In the genomic region with DNA sequence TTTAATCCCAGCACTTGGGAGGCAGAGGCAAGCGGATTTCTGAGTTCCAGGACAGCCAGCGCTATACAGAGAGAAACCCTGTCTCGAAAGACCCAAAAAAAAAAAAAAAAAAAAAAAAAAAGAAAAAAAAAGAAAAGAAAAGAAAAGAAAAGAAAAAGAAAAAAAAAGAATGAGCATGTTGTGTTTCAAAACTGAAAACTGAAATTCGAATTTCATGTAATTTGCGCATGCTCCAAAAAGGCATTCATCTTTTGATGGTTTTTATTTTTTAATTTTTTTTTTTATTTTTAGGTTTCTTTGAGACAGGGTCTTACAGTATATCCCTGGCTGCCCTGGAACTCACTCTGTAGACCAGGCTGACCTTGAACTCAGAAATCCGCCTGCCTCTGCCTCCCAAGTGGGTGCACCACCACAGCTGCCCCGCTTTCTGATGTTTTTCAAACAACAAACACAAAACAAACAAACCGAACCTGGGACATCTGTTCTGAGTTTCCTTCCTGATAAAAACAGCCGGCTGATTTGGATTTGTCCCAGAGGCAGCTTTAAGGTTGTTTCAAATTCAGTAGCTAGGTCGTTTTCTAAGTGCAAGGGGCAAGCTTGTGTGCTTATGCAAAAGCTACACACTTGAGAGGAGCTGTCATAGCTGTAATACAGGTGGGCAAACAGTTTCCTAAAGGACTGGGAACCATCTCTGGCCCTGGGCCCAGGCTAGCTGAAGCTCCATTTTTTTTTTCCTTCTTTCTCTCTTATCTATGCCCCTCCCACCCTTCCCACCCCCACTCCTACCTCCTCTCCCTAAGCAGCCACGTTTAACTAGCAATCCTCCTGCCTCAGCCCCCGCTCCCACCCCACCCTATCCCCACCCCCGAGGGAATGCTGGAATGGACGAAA, we compare ENCODE assay signal across 8 mouse cellular contexts. TPM values are rescaled to one million over a fixed set of nuclear protein-coding genes. Genes with fewer than 3 reads are reported as not detected.
DNase-seq lines count a peak whose midpoint lies in the region; ATAC-seq and TF ChIP-seq lines count a peak whose summit lies in the region.

No protein-coding gene starts in this region.

- H3K79me2 ChIP-seq in myocyte (ENCODE audit: control insufficient read depth, insufficient read depth): peaks cover 41% of the 10 kb centered on the region

- no peak overlapping the region for H3K27ac ChIP-seq in brown adipose tissue, adult 24 weeks (replicated peaks; ENCODE audit: low read depth, low read length)
- H3K27ac ChIP-seq in forebrain, embryonic 14.5 days (ENCODE audit: low read depth, low read length): peak overlapping the region; percentile 72; the same call in 1 of the 2 replicates
- peak overlapping the region; percentile 71; the same call in 1 of the 2 replicates for H3K27ac ChIP-seq in limb, embryonic 14.5 days (replicated peaks; ENCODE audit: low read depth, low read length)

- H3K9ac ChIP-seq in forebrain, embryonic 14.5 days (ENCODE audit: low read length): peak overlapping the region; percentile 90
- peak overlapping the region; percentile 93 for H3K9ac ChIP-seq in limb, embryonic 14.5 days (ENCODE audit: low read depth, low read length, severe bottlenecking)

- H3K9me3 ChIP-seq in forebrain, embryonic 14.5 days (replicated peaks; ENCODE audit: control insufficient read depth, low read length): no peaks in the 10 kb centered on the region
- H3K9me3 ChIP-seq in limb, embryonic 14.5 days (ENCODE audit: control insufficient read depth, low read length): no peaks in the 10 kb centered on the region

- 53% methylated on average over 14 of the region's 14 CpGs for WGBS in forebrain, embryonic 14.5 days
- 50% methylated on average over 14 of the region's 14 CpGs for WGBS in limb, embryonic 14.5 days

- intact Hi-C loops in gastrocnemius, postnatal 36 days (cut with DNase I): no loop called here

- H3K27me3 ChIP-seq in forebrain, embryonic 14.5 days (replicated peaks; ENCODE audit: control insufficient read depth, insufficient read depth, low read length): no peaks in the 10 kb centered on the region
- no peaks in the 10 kb centered on the region for H3K27me3 ChIP-seq in limb, embryonic 14.5 days (ENCODE audit: control insufficient read depth, insufficient read depth, low read length)
- H3K27me3 ChIP-seq in myocyte (ENCODE audit: control insufficient read depth, insufficient read depth, insufficient read length): no peaks in the 10 kb centered on the region

- DNase-seq in layer of hippocampus, adult 11-12 months (ENCODE audit: low spot score): peak; percentile 9
- DNase-seq in layer of hippocampus, adult 9-10 months (ENCODE audit: low spot score): no peak
- peak; percentile 73 for DNase-seq in forebrain, embryonic 14.5 days (ENCODE audit: low spot score)
- DNase-seq in limb, embryonic 14.5 days (ENCODE audit: low spot score): peak; percentile 31
- no peak for DNase-seq in gastrocnemius, postnatal 36 days
- DNase-seq in urinary bladder, postnatal 25 days (ENCODE audit: low spot score): no peak

- peaks cover 3% of the 10 kb centered on the region; the same call in 1 of the 2 replicates for H3K36me3 ChIP-seq in forebrain, embryonic 14.5 days (ENCODE audit: control insufficient read depth, insufficient read depth, low read length)
- peaks cover 5% of the 10 kb centered on the region; the same call in 1 of the 2 replicates for H3K36me3 ChIP-seq in limb, embryonic 14.5 days (ENCODE audit: control insufficient read depth, insufficient read depth, low read length)
- H3K36me3 ChIP-seq in myocyte (ENCODE audit: control insufficient read depth, insufficient read depth): no peaks in the 10 kb centered on the region

- no peak for TF ChIP-seq POLR2A in limb, embryonic 14.5 days (IDR thresholded peaks at IDR 0.05; ENCODE audit: borderline replicate concordance, extremely low read depth, insufficient read depth, insufficient read length)
- TF ChIP-seq POLR2A in myocyte (IDR thresholded peaks at IDR 0.05; ENCODE audit: insufficient read length, low read depth): no peak

- H3K4me2 ChIP-seq in forebrain, embryonic 14.5 days (ENCODE audit: low read length): peak overlapping the region; percentile 74
- peak overlapping the region; percentile 82 for H3K4me2 ChIP-seq in limb, embryonic 14.5 days (replicated peaks; ENCODE audit: low read depth, low read length, severe bottlenecking)
- H3K4me2 ChIP-seq in myocyte (ENCODE audit: low read depth): peak overlapping the region; percentile 90

- peak overlapping the region; percentile 53 for H3ac ChIP-seq in myocyte (ENCODE audit: control insufficient read depth, insufficient read length)

- ATAC-seq in forebrain, embryonic 14.5 days: peak; percentile 72
- ATAC-seq in limb, embryonic 14.5 days (ENCODE audit: low FRiP score, low read depth): peak; percentile 41; the same call in 1 of the 2 replicates

- 0 out of 2 replicates have a peak, but pooled peaks cover 3% of the 10 kb centered on the region for H3K4me1 ChIP-seq in brown adipose tissue, adult 24 weeks (ENCODE audit: control insufficient read depth, insufficient read depth, insufficient read length, low read length)
- H3K4me1 ChIP-seq in forebrain, embryonic 14.5 days (ENCODE audit: control insufficient read depth, insufficient read depth, low read length): peaks cover 9% of the 10 kb centered on the region
- H3K4me1 ChIP-seq in limb, embryonic 14.5 days (ENCODE audit: control insufficient read depth, insufficient read depth, low read length): peaks cover 6% of the 10 kb centered on the region; the same call in 1 of the 2 replicates

- peak overlapping the region; percentile 93 for H3K4me3 ChIP-seq in brown adipose tissue, adult 24 weeks (ENCODE audit: insufficient read depth, low read depth, low read length)
- H3K4me3 ChIP-seq in forebrain, embryonic 14.5 days (ENCODE audit: low read depth, low read length): peak overlapping the region; percentile 83
- peak overlapping the region; percentile 86 for H3K4me3 ChIP-seq in limb, embryonic 14.5 days (replicated peaks; ENCODE audit: low read length)
- H3K4me3 ChIP-seq in myocyte: peak overlapping the region; percentile 85

TF ChIP-seq in myocyte, 11 proteins besides CTCF, POLR2A, EP300 and RAD21:
- no peak for TF ChIP-seq POLR2AphosphoS2 (IDR thresholded peaks at IDR 0.05; ENCODE audit: insufficient read length, low read depth)
- no peak for TF ChIP-seq MYOG (IDR thresholded peaks at IDR 0.05; ENCODE audit: control insufficient read depth in 1 of 3, insufficient read depth in 1 of 3, insufficient read length in 2 of 3, low read depth in 2 of 3)
- TF ChIP-seq TCF12 (IDR thresholded peaks at IDR 0.05; ENCODE audit: insufficient read depth, poor library complexity, severe bottlenecking): no peak
- no peak for TF ChIP-seq REST (IDR thresholded peaks at IDR 0.05; ENCODE audit: insufficient read depth, insufficient read length)
- no peak for TF ChIP-seq SRF (IDR thresholded peaks at IDR 0.05; ENCODE audit: control insufficient read depth, insufficient read length, low read depth)
- no peak for TF ChIP-seq CEBPB (IDR thresholded peaks at IDR 0.05; ENCODE audit: insufficient read depth, poor library complexity, severe bottlenecking)
- no peak for TF ChIP-seq E2F4 (IDR thresholded peaks at IDR 0.05; ENCODE audit: insufficient read depth)
- no peak for TF ChIP-seq USF1 (IDR thresholded peaks at IDR 0.05; ENCODE audit: low read depth)
- no peak for TF ChIP-seq MAX (IDR thresholded peaks at IDR 0.05; ENCODE audit: low read depth)
- no peak for TF ChIP-seq TCF3 (IDR thresholded peaks at IDR 0.05; ENCODE audit: insufficient read length, low read depth)
- TF ChIP-seq MYOD1 (IDR thresholded peaks at IDR 0.05; ENCODE audit: control insufficient read depth in 1 of 3, insufficient read length in 2 of 3, low read depth in 2 of 3): no peak
TF ChIP-seq in myocyte: peak in this region for 0.

RNA-seq across cellular contexts. Expression of a gene that starts 0.7 kb away (rescaled TPM):
- 1.6 and 1.9 TPM in 2 replicates for polyA plus RNA-seq in brown adipose tissue, adult 24 weeks (2012; ENCODE audit: insufficient read depth, insufficient read length, missing spikeins)
- polyA plus RNA-seq in forebrain, embryonic 14.5 days (2014; fragmentation: Nextera tagmentation; extraction: Ambion mirVana): 11.7 and 12.2 TPM in 2 replicates
- 13.7 and 15.5 TPM in 2 replicates for polyA plus RNA-seq in limb, embryonic 14.5 days (2012; rRNA removed)
- 19.6 and 20.6 TPM in 2 replicates for polyA plus RNA-seq in limb, embryonic 14.5 days (2014; fragmentation: Nextera tagmentation; extraction: Ambion mirVana)
- 5.7 TPM for polyA plus RNA-seq in myocyte (2012; fragmentation: generic; extraction: Trizol)
- 1 to 10 TPM; 6.5 to 7.4 TPM for total RNA-seq in gastrocnemius, postnatal 36 days (2021)

Comparison
In these comparisons a context has a peak if more than half of its experiments do, and no peak if none do; other contexts are left out.
1. DNase-seq: peak in layer of hippocampus, adult 11-12 months (single experiment), forebrain, embryonic 14.5 days (single experiment) and limb, embryonic 14.5 days (single experiment); none in layer of hippocampus, adult 9-10 months (single experiment), gastrocnemius, postnatal 36 days (0 of 2) and urinary bladder, postnatal 25 days (single experiment).
2. Peak in every context shown above with its lines, with median percentiles within 50 percentile points of each other: H3K4me3 ChIP-seq and H3K4me2 ChIP-seq.